Mouse (Mus musculus) forebrain, embryonic 10.5 days (tissue): ENCODE measurements around the gene Klk8. TPM values are rescaled to one million over a fixed set of nuclear protein-coding genes. Genes with fewer than 3 reads are reported as not detected.
A peak's percentile ranks its signal among the peaks of the same experiment; 100 is the strongest.

Source experiments
- DNase-seq: peaks from one replicate; pipeline ENCODE4 v3.0.0-alpha.2; 2017; ENCODE audit warnings: low spot score; ENCODE audit errors: extremely low spot score
- H3K27ac ChIP-seq: fragments of 300-500 bp; sonication (generic); 2 replicates; pipeline ENCODE4 v1.5.1; 2016; ENCODE audit warnings: mild to moderate bottlenecking
- H3K27me3 ChIP-seq: fragments of 300-500 bp; sonication (generic); 2 replicates; pipeline ENCODE4 v1.6.1; 2016; ENCODE audit warnings: mild to moderate bottlenecking; ENCODE audit not compliant: poor library complexity, severe bottlenecking
- H3K36me3 ChIP-seq: fragments of 300-500 bp; sonication (generic); replicated peaks from 2 replicates; pipeline ENCODE4 v1.6.1; 2016; ENCODE audit warnings: mild to moderate bottlenecking, moderate library complexity
- H3K4me1 ChIP-seq: fragments of 300-500 bp; sonication (generic); 2 replicates; pipeline ENCODE4 v1.6.1; 2016
- H3K4me3 ChIP-seq: fragments of 300-500 bp; sonication (generic); 2 replicates; pipeline ENCODE4 v1.5.1; 2016; ENCODE audit warnings: mild to moderate bottlenecking, moderate library complexity
- H3K9me3 ChIP-seq: fragments of 300-500 bp; sonication (generic); 2 replicates; pipeline ENCODE4 v1.6.1; 2016; ENCODE audit warnings: mild to moderate bottlenecking, moderate library complexity
- WGBS: fragments of 180-500 bp; shearing (Covaris S2); methylation state at CpG from one replicate; pipeline ENCODE4 v1.1.7; 2016; 5-methylcytosine and 5-hydroxymethylcytosine counted together
- polyA plus RNA-seq: library from polyadenylated mRNA; unstranded; fragments of >200 nt; fragmentation: Nextera tagmentation; extraction: Ambion mirVana; gene quantifications from 2 replicates; pipeline ENCODE4 v1.2.1, GENCODE M21; 2016

The Klk8 gene
- polyA plus RNA-seq = 12.6 and 12.8 TPM in 2 replicates

DNA sequence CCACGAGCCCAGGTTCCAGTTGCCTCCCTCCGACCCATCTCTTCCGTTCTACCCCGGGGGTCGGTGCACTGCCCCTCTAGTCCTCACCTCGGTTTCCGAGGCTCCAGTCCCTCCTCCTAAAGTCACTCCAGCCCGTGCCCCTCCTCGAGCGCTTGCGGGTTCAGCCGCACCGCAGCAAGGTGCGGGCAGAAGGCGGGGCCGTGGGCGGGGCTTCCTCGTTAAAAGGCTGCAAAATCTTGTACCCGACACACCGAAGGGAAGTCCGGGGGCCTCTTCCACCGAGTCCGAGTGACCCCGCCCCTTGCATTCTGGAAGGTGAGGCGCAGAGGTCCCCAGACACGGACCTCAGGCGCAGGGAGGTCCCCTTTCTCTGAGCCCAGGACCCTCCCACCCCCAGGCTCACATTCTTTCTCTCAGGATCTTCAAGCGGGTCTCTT lies at the start of gene Klk8:
TSS of gene Klk8 (plus strand) at position 245 of the 437 bp plus-strand sequence.
- WGBS = under 1% methylated on average over 28 of the region's 28 CpGs
- Histone ChIP-seq H3K4me1 (peaks cover 24% of the 10 kb centered on the region), H3K27ac (peak within 1 kb of the TSS; percentile 69), H3K36me3 (no peaks in the 10 kb centered on the region), H3K27me3 (peaks cover 40% of the 10 kb centered on the region), H3K9me3 (no peaks in the 10 kb centered on the region), H3K4me3 (peak within 1 kb of the TSS; percentile 66)
- DNase-seq = peak; percentile 28

DNA sequence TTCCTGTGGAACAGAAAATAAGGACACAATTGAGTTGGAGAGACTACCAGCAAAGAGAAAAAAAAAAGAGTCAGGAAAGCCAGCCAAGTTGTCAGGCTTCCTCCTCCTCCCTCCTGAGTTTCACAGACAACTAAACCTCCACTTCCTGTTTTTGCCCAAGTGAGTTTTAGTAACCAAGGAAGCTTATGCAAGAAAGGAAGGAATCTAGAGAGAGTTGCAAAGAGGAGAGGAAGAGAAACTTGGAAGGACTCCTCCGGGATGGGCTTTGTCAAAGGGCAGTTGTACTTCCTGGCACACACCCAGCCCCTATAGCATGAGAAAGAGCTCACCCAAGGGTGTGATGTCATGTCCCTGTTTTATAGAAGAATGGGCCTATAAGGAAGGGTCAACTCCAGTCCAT lies 49.6 kb upstream of the Klk8 start:
- H3K27me3 ChIP-seq = no peaks in the 10 kb centered on the region
- no peaks in the 10 kb centered on the region for H3K9me3 ChIP-seq
- H3K4me1 ChIP-seq = no peaks in the 10 kb centered on the region
- H3K36me3 ChIP-seq = no peaks in the 10 kb centered on the region
- H3K27ac ChIP-seq = no peak overlapping the region
- WGBS = 76% methylated on average over 1 of the region's 1 CpGs
- DNase-seq = no peak
- H3K4me3 ChIP-seq = no peak overlapping the region

DNA sequence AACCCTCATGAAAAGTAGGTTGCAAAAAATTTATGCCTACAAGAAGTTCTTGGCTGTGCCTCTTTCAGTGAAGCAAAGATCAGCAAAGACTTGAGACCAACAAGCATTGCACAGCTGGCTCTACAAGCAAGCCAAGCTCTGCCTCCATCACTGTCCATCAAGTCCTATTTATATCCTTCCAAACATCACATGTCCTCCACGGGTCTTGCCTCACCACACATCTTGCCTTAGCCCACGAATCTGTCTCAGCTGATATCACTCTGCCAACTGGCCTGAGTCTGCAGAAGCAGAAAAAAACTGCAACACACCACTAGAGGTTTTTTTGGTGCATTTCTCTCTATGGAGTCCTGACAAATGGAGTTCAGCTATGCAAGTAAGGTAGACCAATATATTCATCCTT lies 44.6 kb upstream of the Klk8 start:
- Histone ChIP-seq H3K9me3 (no peaks in the 10 kb centered on the region), H3K4me1 (no peaks in the 10 kb centered on the region), H3K36me3 (no peaks in the 10 kb centered on the region), H3K27me3 (no peaks in the 10 kb centered on the region), H3K27ac (no peak overlapping the region), H3K4me3 (no peak overlapping the region)
- 82% methylated on average over 2 of the region's 2 CpGs for WGBS
- DNase-seq = no peak

DNA sequence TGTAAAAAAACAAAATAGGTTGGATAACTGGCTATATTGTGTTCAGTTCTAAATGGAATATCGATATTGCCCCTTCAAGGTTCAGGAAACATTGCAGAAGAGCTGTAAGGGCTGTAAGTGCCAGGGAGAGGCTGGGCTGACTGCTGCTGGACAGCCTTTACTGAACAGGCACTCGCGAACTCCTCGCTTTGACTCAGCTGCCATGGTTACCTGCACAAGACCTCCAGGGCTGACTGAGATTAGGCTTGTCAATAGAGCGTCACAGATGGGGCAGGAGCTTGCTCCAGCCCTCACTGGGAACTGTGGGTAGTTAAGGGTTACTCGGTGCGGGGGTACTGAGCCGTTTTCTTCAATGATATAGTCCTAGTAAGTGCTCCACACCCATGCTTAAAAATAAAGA lies 30.9 kb upstream of the Klk8 start:
- H3K27ac ChIP-seq = no peak overlapping the region
- no peaks in the 10 kb centered on the region for H3K27me3 ChIP-seq
- H3K9me3 ChIP-seq = peaks cover 3% of the 10 kb centered on the region; the same call in 1 of the 2 replicates
- H3K36me3 ChIP-seq = no peaks in the 10 kb centered on the region
- DNase-seq = peak; percentile 13
- H3K4me1 ChIP-seq = no peaks in the 10 kb centered on the region
- WGBS = 51% methylated on average over 8 of the region's 8 CpGs
- no peak overlapping the region for H3K4me3 ChIP-seq

DNA sequence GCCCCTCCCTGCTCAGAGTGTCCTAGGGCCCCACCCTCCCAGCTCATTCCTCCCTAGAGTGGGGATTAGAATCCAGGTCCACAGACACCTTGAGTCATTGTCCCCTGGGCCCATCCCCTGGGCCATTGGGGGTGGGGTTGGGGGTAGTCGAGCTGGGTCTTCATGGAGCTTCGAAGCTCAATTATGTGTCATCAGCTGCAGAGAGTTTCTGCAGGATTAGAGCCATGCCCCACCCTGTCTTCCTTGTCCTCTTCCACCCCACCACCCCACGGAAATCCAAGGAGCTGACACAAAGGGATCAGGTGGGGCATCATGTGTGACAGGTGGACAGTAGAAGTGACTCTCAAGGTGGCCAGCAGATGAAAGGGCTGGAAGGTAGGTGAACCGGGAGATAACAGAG lies 28.8 kb upstream of the Klk8 start, which contains the start of gene Klk12:
TSS of gene Klk12 (plus strand) at position 301 of the 400 bp plus-strand sequence.
- no peak within 1 kb of the TSS for H3K27ac ChIP-seq
- peaks cover 3% of the 10 kb centered on the region; the same call in 1 of the 2 replicates for H3K9me3 ChIP-seq
- no peaks in the 10 kb centered on the region for H3K4me1 ChIP-seq
- WGBS = 87% methylated on average over 4 of the region's 4 CpGs
- H3K27me3 ChIP-seq = no peaks in the 10 kb centered on the region
- no peak within 1 kb of the TSS for H3K4me3 ChIP-seq
- H3K36me3 ChIP-seq = no peaks in the 10 kb centered on the region
- DNase-seq = no peak

DNA sequence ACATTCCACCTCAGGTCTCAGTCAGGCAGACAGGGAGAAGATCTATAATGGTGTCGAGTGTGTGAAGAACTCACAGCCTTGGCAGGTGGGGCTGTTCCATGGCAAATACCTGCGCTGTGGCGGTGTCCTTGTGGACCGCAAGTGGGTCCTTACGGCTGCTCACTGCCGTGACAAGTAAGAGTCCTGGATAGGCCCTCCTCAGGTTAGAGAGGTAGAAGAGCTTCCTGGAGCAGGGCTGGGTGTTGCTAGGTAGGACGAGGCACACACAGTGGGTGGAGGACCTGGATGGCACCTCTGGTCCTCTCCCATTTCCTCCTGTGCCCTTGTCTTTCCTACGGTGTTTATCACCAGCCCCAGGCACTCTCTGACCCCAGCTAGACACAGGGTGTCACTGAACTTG lies 27.7 kb upstream of the Klk8 start:
- WGBS = 91% methylated on average over 8 of the region's 8 CpGs

DNA sequence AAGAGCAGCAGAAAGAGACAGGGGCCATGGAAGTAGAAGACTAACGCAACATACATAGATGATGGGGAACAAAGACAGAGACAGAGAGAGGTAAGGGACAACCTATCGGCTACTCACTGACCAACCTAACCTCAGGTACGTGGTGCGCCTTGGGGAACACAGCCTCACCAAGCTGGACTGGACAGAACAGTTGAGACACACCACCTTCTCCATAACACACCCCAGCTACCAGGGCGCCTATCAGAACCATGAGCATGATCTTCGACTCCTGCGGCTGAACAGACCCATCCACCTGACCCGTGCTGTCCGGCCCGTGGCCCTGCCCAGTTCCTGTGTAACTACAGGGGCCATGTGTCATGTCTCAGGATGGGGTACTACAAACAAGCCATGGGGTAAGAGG lies 26.7 kb upstream of the Klk8 start:
- no peaks in the 10 kb centered on the region for H3K27me3 ChIP-seq
- H3K4me1 ChIP-seq = peaks cover 15% of the 10 kb centered on the region
- no peaks in the 10 kb centered on the region for H3K36me3 ChIP-seq
- peaks cover 3% of the 10 kb centered on the region; the same call in 1 of the 2 replicates for H3K9me3 ChIP-seq
- no peak overlapping the region for H3K27ac ChIP-seq
- WGBS = 93% methylated on average over 10 of the region's 10 CpGs
- H3K4me3 ChIP-seq = no peak overlapping the region
- DNase-seq = no peak

More for the DNA sequence above, 27.7 kb upstream of the Klk8 start:
- H3K4me3 ChIP-seq = no peak overlapping the region
- H3K36me3 ChIP-seq = no peaks in the 10 kb centered on the region
- H3K27ac ChIP-seq = no peak overlapping the region
- no peaks in the 10 kb centered on the region for H3K27me3 ChIP-seq
- peaks cover 3% of the 10 kb centered on the region; the same call in 1 of the 2 replicates for H3K9me3 ChIP-seq
- DNase-seq = peak; percentile 7
- H3K4me1 ChIP-seq = peaks cover 4% of the 10 kb centered on the region

DNA sequence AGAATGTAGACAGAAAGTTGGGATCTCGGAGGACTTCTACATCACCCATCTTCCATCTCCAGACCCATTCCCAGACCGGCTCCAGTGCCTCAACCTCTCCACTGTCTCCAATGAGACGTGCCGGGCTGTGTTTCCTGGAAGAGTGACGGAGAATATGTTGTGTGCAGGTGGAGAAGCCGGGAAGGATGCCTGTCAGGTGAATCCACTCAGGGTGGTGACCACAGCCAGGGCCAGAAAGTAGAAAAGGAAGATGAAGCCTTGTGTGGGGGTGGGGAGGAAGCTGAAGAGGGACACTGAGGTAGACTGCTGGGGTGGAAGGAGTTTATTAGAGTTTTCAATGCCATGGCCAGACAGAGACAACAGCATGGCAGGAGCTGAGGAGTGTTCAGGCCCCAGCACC lies 25.5 kb upstream of the Klk8 start:
- Histone ChIP-seq H3K4me3 (no peak overlapping the region), H3K36me3 (no peaks in the 10 kb centered on the region), H3K9me3 (peaks cover 3% of the 10 kb centered on the region; the same call in 1 of the 2 replicates), H3K4me1 (peaks cover 16% of the 10 kb centered on the region), H3K27ac (no peak overlapping the region), H3K27me3 (no peaks in the 10 kb centered on the region)
- peak; percentile 10 for DNase-seq
- 93% methylated on average over 6 of the region's 6 CpGs for WGBS

DNA sequence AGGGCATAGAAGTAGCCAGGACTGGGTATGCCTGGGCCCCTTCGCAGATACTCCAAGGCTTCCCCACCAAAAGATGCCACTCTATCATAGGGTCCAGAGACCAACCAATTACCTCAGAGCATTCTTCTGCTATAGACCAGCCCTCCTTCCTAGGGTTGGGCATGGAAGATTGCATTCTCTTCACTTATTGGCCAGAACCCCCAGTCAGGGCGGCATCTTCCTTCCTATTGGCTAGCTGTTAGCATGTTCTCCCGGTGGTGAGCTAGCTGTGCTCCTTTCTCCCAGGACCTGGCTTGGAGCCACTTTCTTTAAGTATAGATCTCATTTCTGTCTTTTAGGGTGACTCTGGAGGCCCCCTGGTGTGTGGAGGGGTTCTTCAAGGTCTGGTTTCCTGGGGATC lies 24.5 kb upstream of the Klk8 start:
- Histone ChIP-seq H3K36me3 (no peaks in the 10 kb centered on the region), H3K4me1 (peaks cover 16% of the 10 kb centered on the region), H3K4me3 (no peak overlapping the region), H3K27ac (no peak overlapping the region), H3K9me3 (peaks cover 3% of the 10 kb centered on the region; the same call in 1 of the 2 replicates), H3K27me3 (no peaks in the 10 kb centered on the region)
- DNase-seq = peak; percentile 9
- 74% methylated on average over 3 of the region's 3 CpGs for WGBS

DNA sequence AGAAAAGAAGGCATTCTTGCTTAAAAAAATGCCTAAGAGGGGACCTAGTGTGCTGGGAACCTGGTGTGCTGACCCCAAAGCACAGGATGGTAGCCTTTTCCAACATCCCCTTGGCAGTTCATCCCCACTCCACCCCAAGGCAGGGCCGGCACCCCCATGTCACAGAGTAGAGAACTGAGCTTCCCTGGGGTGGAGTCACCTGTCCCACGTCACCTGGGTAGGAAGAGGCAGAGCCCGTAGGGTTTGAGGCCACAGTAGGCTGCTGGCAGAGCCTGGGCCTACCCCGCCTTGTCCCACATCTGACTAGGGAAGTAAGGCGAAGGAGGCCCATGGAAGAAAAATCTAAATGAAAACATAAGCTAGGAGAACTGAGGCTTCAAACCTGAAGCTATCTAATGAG lies 23.0 kb upstream of the Klk8 start, which contains the start of gene Klk11:
TSS of gene Klk11 (plus strand) at position 241 of the 400 bp plus-strand sequence.
- Histone ChIP-seq H3K4me1 (peaks cover 16% of the 10 kb centered on the region), H3K9me3 (no peaks in the 10 kb centered on the region), H3K4me3 (no peak within 1 kb of the TSS), H3K36me3 (no peaks in the 10 kb centered on the region), H3K27ac (peak within 1 kb of the TSS; percentile 80), H3K27me3 (no peaks in the 10 kb centered on the region)
- DNase-seq = peak; percentile 10
- 87% methylated on average over 5 of the region's 5 CpGs for WGBS

DNA sequence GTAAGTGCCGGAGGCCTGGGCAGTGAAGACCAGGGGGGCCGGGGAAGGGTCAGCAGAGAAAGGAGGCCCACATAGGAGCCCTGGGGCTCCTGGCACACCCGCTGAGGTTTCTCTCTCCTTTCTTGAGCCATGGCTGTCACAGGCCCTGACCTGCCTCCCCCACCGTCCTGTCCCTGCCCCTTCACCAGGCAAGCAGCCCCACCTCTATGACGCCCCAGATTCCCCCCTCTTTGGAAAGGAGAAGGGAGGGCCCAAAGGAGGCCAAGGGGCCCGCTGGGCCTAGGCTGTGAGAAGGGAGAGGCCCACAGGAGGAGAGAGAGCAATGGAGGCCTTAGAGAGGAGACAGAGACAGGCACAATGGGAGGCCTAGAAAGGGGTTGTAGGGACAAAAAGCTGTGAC lies 22.6 kb upstream of the Klk8 start:
- H3K4me1 ChIP-seq = peaks cover 16% of the 10 kb centered on the region
- H3K36me3 ChIP-seq = no peaks in the 10 kb centered on the region
- 51% methylated on average over 6 of the region's 6 CpGs for WGBS
- peak overlapping the region; percentile 80 for H3K27ac ChIP-seq
- H3K27me3 ChIP-seq = no peaks in the 10 kb centered on the region
- no peak overlapping the region for H3K4me3 ChIP-seq
- no peaks in the 10 kb centered on the region for H3K9me3 ChIP-seq
- peak; percentile 13 for DNase-seq

DNA sequence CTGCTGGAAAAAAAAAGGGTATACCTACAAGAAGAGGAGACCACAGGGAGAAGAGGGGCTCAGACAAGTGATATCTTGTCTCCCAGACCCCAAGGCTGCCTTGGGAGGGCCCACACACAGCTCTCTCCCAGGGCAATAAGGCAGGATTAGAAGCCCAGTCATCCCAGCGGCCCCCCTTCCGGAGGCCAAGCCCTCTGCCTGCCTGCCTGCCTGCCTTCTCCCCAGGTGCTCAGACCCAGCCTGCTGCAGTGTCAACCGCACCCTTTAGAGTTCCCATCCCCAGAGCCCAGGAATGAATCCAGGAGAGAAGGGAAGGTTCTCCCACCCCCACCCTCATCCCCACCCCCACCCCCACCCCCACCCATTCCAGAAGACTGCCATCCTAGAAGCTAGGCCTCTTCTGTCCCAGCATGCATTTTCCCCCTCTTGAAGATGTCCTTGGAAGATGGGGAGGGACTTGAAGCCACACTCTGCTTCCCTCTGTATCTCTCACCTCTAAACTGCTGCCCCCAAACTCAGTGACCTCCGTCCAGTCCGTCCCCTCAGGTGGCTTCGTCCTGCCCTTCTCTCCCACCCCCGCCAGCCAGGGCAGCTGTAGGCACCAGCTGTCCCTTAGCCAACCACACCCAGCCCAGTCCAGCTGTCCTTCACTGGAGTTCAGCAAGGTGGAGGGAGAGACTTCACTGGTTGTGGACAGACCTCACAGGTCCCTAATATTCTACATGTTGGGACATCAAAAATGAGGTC lies 21.9 kb upstream of the Klk8 start:
- no peaks in the 10 kb centered on the region for H3K27me3 ChIP-seq
- H3K36me3 ChIP-seq = no peaks in the 10 kb centered on the region
- DNase-seq = peak; percentile 7
- peak overlapping the region; percentile 80 for H3K27ac ChIP-seq
- WGBS = 39% methylated on average over 7 of the region's 7 CpGs
- no peaks in the 10 kb centered on the region for H3K9me3 ChIP-seq
- no peak overlapping the region for H3K4me3 ChIP-seq
- peaks cover 16% of the 10 kb centered on the region for H3K4me1 ChIP-seq

DNA sequence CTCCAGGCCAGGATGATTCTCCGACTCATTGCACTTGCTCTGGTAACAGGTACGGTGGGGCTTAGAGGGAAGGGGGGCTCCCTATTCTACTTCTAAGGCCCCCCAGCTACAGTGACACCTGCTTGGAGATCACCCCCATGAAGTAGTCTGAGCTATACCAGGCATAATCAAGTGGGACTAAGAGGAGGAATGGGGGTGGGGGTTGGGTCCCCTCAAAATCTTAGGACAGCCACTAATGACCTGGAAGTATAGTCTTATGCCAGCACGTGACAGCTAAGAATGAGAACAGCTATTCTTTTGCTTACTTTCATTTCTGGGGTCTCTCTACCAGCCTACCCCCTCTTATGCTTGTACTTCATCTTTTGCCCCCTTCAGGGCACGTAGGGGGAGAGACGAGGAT lies 20.9 kb upstream of the Klk8 start:
- Histone ChIP-seq H3K4me3 (no peak overlapping the region), H3K9me3 (no peaks in the 10 kb centered on the region), H3K27me3 (no peaks in the 10 kb centered on the region), H3K36me3 (no peaks in the 10 kb centered on the region), H3K27ac (no peak overlapping the region), H3K4me1 (peaks cover 16% of the 10 kb centered on the region)
- no peak for DNase-seq
- 79% methylated on average over 5 of the region's 5 CpGs for WGBS
